Mouse (Mus musculus) neural tube, embryonic 11.5 days (tissue): ENCODE measurements at regions not wholly inside any gene's neighbourhood (a gene's known extent, or its start where the extent isn't known, plus 50 kb on each side); places are given as distances from the start of the nearest gene placed in this dataset.

ENCODE experiments used
- ATAC-seq: fragments of 200-750 bp; cut with Nextera tagmentation; 2 replicates; pipeline ENCODE4 v1.8.0; 2017; ENCODE audit warnings: moderate number of reproducible peaks, mild to moderate bottlenecking, moderate TSS enrichment, moderate library complexity; ENCODE audit not compliant: insufficient read depth, low FRiP score, low TSS enrichment
- DNase-seq: peaks from one replicate; pipeline ENCODE4 v3.0.0-alpha.2; 2015; ENCODE audit warnings: low spot score
- H3K27ac ChIP-seq: fragments of 300-500 bp; sonication (generic); 2 replicates; pipeline ENCODE4 v1.5.1; 2014; ENCODE audit warnings: low read depth, mild to moderate bottlenecking, low read length
- H3K27me3 ChIP-seq: fragments of 300-500 bp; sonication (generic); 2 replicates; pipeline ENCODE4 v1.6.1; 2014; ENCODE audit warnings: mild to moderate bottlenecking, low read length, mixed read lengths; ENCODE audit not compliant: control insufficient read depth, insufficient read depth
- H3K36me3 ChIP-seq: fragments of 300-500 bp; sonication (generic); 2 replicates; pipeline ENCODE4 v1.6.1; 2014; ENCODE audit warnings: mild to moderate bottlenecking, low read length, moderate library complexity, mixed read lengths; ENCODE audit not compliant: control insufficient read depth, insufficient read depth
- H3K4me1 ChIP-seq: fragments of 300-500 bp; sonication (generic); 2 replicates; pipeline ENCODE4 v1.6.1; 2014; ENCODE audit warnings: low read length, mixed read lengths; ENCODE audit not compliant: control insufficient read depth, insufficient read depth
- H3K4me2 ChIP-seq: fragments of 300-500 bp; sonication (generic); 2 replicates; pipeline ENCODE4 v1.6.1; 2014; ENCODE audit warnings: low read depth, mild to moderate bottlenecking, moderate library complexity
- H3K4me3 ChIP-seq: fragments of 300-500 bp; sonication (generic); 2 replicates; pipeline ENCODE4 v1.5.1; 2014; ENCODE audit warnings: low read depth, low read length
- H3K9ac ChIP-seq: fragments of 300-500 bp; sonication (generic); 2 replicates; pipeline ENCODE4 v1.6.1; 2014; ENCODE audit warnings: mild to moderate bottlenecking, low read length
- H3K9me3 ChIP-seq: fragments of 300-500 bp; sonication (generic); 2 replicates; pipeline ENCODE4 v1.6.1; 2016; ENCODE audit warnings: low read length; ENCODE audit not compliant: control insufficient read depth
- WGBS: fragments of 180-500 bp; shearing (Covaris S2); extraction: QIAGEN DNeasy Blood & Tissue Kit; methylation state at CpG from one replicate; pipeline ENCODE4 v1.1.7; 2014; 5-methylcytosine and 5-hydroxymethylcytosine counted together

DNA sequence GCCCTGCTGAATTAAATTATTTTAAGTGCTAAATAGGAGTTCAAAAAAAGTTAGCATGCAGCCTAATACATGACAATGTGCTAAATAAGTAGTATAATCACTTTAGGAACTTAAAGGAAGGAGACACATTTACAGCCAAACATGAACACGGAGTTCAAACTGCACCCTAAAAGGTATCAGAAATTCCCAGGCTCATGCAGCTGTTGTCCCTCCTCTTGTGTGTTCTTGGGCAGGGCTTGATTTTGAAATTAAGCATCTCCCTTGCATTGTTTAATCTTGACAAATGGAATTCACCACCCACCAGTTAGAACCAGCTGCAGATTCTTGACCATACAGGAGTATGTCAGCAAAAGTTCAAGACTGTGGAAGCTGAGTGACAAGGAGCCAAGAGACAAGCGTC, 137.3 kb upstream of the Kirrel3 start:
- Histone ChIP-seq H3K9me3 (no peaks in the 10 kb centered on the region), H3K4me3 (no peak overlapping the region), H3K9ac (no peak overlapping the region), H3K27ac (no peak overlapping the region), H3K4me2 (no peak overlapping the region), H3K27me3 (no peaks in the 10 kb centered on the region), H3K4me1 (no peaks in the 10 kb centered on the region), H3K36me3 (no peaks in the 10 kb centered on the region)
- ATAC-seq (no peak), DNase-seq (no peak)
- 68% methylated on average over 2 of the region's 2 CpGs for WGBS

DNA sequence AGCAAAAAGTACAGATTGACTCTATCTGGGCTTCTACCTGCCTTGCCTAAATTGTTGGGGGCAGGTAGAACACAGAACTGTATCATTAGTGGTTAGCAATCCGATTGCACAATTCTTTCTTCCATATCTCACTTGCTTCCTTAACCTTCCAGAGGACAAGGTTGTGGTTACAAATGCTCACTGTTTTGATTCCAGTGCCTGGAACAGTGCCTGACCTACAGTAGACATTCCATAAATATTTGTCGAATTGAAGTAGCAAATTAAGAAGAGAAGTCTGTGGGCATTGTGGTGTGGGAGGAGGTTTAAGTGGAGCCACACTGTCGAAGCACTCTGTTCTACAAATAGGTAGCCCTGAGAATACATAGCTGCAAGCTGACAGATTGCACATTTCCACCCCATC, 135.7 kb upstream of the Kirrel3 start:
- ATAC-seq = no peak
- H3K4me2 ChIP-seq = no peak overlapping the region
- H3K9ac ChIP-seq = no peak overlapping the region
- H3K27ac ChIP-seq = no peak overlapping the region
- no peak overlapping the region for H3K4me3 ChIP-seq
- no peaks in the 10 kb centered on the region for H3K9me3 ChIP-seq
- no peaks in the 10 kb centered on the region for H3K27me3 ChIP-seq
- H3K4me1 ChIP-seq = no peaks in the 10 kb centered on the region
- DNase-seq = no peak
- 89% methylated on average over 3 of the region's 3 CpGs for WGBS
- no peaks in the 10 kb centered on the region for H3K36me3 ChIP-seq

DNA sequence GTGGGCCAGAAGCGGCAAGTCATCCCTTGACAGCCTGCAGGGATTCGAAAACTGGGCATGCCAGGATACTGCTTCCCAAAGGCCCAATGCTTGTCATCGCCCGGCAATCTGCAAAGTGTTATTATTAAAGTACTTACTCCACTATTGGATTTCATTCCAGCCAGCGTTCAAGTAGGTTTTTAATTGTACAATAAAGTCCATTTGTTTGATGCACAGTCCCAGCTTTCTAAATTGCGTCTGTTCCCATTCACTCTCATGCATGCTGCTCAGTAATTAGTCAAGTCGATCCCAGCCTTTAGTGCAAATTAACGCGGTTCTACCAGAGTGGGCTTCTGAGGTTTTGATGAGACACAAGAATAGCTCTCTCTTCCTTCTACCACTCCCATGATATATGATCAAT, 131.9 kb upstream of the Kirrel3 start:
- no peaks in the 10 kb centered on the region for H3K9me3 ChIP-seq
- ATAC-seq (no peak), DNase-seq (no peak)
- H3K27me3 ChIP-seq = no peaks in the 10 kb centered on the region
- no peak overlapping the region for H3K9ac ChIP-seq
- no peak overlapping the region for H3K27ac ChIP-seq
- no peak overlapping the region for H3K4me2 ChIP-seq
- 87% methylated on average over 9 of the region's 9 CpGs for WGBS
- no peaks in the 10 kb centered on the region for H3K4me1 ChIP-seq
- no peaks in the 10 kb centered on the region for H3K36me3 ChIP-seq
- no peak overlapping the region for H3K4me3 ChIP-seq

DNA sequence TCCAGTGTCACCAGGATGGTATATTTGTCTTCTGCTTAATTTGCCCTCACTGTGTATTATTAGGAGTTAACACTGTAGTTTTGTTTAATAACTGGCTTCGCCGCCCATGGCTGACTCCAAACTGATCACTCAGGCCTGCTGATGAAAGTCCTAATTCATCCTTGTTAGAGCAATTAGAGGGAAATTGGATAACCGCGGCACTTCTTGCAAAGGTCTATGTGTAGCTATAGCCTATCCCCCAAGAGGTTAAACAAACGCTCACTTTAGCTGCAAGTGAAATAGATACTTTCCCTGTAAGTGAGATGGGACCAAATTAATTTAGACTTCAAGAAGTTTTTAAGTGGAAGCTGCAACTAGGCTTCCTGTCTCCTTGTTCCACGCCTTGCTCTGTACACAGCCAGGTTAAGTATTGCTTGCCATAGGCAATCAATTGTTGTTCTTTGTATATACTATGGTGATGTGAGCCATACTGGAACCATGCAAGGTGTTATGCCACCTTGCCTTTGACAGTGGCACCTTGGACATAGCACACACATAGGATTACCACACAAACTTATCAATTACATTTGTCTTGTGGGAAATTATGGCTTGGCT, 130.9 kb upstream of the Kirrel3 start:
- H3K36me3 ChIP-seq = no peaks in the 10 kb centered on the region
- DNase-seq = no peak
- 83% methylated on average over 6 of the region's 6 CpGs for WGBS
- H3K9ac ChIP-seq = no peak overlapping the region
- no peaks in the 10 kb centered on the region for H3K9me3 ChIP-seq
- no peaks in the 10 kb centered on the region for H3K27me3 ChIP-seq
- no peak overlapping the region for H3K4me2 ChIP-seq
- no peak overlapping the region for H3K4me3 ChIP-seq
- H3K4me1 ChIP-seq = no peaks in the 10 kb centered on the region
- ATAC-seq = no peak
- H3K27ac ChIP-seq = no peak overlapping the region

DNA sequence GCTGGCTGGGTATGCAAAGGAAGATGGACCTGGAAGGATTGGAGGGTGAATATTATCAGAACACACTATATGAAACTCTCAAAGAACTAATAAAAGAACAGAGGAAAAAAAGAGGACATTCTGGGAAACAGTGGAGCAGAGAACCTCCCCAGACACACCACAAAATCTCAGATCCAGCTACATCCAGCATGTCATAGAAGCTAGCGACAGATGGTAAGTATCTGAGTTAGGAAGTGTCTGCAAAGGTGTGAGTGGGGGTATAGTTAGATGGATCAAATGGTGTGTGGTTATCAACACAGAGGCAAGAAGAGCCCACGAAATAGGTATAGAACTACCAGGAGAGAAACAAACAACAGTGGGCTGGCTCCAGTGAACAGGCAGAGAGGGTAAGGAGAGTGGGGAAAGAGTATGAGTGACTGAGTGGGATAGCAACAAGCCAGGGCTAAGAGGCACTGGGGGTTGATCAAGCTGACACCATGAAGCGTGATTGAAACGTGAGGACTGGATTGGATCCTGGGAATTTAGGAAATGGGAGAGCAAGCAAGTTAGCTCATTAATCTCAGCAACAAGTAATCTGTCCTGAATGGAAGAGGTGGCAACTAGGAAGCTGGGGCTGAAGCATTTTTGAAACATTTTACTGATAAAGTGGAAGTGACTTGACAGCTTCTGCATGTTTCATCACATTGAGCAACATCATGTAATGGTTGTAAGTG, 114.9 kb upstream of the Kirrel3 start:
- WGBS = 73% methylated on average over 4 of the region's 4 CpGs

DNA sequence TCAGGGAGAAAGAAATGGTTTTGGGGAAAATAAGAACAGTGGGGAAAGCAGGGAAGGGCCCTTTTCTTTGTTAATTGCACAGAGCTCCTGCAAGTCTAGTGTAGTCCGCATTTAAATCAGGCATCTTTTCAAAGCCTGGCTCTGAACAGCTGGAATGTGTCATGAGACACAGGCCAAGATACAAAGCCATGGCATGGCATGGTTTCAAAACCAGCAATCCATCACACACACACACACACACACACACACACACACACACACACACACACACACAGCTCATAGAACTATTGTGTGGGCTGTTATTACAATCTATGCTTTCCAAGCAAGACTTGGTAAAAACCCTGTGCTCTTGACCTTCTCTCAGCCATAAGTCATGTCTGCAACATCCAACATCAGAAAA, 110.5 kb upstream of the Kirrel3 start:
- Histone ChIP-seq H3K9me3 (no peaks in the 10 kb centered on the region), H3K36me3 (no peaks in the 10 kb centered on the region), H3K4me3 (no peak overlapping the region), H3K4me2 (no peak overlapping the region), H3K9ac (no peak overlapping the region), H3K27me3 (no peaks in the 10 kb centered on the region), H3K4me1 (no peaks in the 10 kb centered on the region), H3K27ac (no peak overlapping the region)
- WGBS = 65% methylated on average over 1 of the region's 1 CpGs
- no peak for ATAC-seq
- no peak for DNase-seq

More for the DNA sequence above, 114.9 kb upstream of the Kirrel3 start:
- Histone ChIP-seq H3K27ac (no peak overlapping the region), H3K9me3 (no peaks in the 10 kb centered on the region), H3K9ac (no peak overlapping the region), H3K36me3 (no peaks in the 10 kb centered on the region), H3K4me2 (no peak overlapping the region), H3K4me3 (no peak overlapping the region), H3K4me1 (no peaks in the 10 kb centered on the region), H3K27me3 (no peaks in the 10 kb centered on the region)
- DNase-seq = no peak
- ATAC-seq = no peak

DNA sequence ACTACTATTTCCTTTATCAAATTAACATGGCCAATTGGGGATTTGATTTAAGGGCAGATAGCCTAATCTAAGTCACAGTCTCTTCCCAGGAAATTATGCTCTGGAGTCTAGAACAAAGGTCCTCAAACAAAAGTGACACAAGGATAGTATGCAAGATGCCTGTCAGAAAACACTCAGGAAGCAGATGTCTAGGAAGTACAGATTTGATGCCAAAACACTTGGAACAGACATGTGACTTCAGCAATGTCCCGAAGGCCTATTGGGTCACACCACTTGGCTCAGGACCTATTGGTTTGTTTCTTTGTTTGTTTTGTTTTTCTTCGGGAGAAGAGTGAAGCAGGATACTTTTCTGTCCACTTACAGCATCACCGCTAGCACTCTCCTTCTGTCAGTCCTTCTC, 105.7 kb upstream of the Kirrel3 start:
- Histone ChIP-seq H3K36me3 (no peaks in the 10 kb centered on the region), H3K4me1 (no peaks in the 10 kb centered on the region), H3K4me3 (no peak overlapping the region), H3K9ac (no peak overlapping the region), H3K4me2 (no peak overlapping the region), H3K27ac (no peak overlapping the region), H3K27me3 (no peaks in the 10 kb centered on the region), H3K9me3 (no peaks in the 10 kb centered on the region)
- no peak for DNase-seq
- WGBS = 89% methylated on average over 3 of the region's 3 CpGs
- no peak for ATAC-seq

DNA sequence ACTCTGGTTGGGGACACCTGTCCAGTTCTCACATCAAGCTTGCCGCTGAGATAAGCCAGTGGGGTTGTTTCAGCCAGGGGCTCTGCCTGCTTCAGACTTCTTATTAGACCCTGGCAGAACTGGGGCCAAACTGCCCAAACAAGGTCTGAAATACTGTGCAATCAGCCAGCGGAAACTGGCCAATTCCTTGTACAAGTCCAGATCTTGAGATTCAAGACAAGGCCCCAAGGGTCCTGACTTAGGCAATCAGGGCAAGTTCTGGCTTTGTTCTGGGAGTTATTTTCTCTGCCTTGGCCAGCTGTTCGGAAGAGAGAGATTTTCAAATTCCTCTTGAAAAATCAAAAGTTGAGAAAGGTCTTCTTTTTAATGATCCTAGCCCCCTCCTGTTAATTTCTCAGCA, 104.1 kb upstream of the Kirrel3 start:
- WGBS = 90% methylated on average over 3 of the region's 3 CpGs
- no peaks in the 10 kb centered on the region for H3K27me3 ChIP-seq

DNA sequence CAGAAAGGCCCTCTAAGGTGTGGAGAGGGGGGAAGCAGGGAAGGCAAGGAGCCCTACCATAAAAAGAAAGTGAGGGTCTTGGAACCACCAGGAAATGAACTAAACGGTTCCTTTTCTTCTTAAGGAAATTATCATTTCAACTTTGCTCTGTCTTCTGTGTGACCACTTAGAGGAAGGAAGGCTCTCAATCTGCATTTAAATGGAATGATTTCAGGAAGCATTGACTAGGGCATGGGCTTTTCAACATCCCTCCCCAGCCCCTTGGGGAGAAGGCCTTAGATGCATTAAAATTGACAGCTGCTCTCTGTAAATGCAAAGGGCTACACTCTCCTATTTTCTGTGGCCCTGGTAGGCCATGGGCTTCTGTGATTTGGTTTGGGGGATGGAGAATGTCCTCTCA, 103.5 kb upstream of the Kirrel3 start:
- DNase-seq (no peak), ATAC-seq (no peak)
- Histone ChIP-seq H3K4me3 (no peak overlapping the region), H3K9me3 (no peaks in the 10 kb centered on the region), H3K9ac (no peak overlapping the region), H3K27me3 (no peaks in the 10 kb centered on the region), H3K27ac (no peak overlapping the region), H3K4me1 (no peaks in the 10 kb centered on the region), H3K36me3 (no peaks in the 10 kb centered on the region), H3K4me2 (no peak overlapping the region)
- 33% methylated on average over 1 of the region's 1 CpGs for WGBS

More for the DNA sequence above, 104.1 kb upstream of the Kirrel3 start:
- Histone ChIP-seq H3K9me3 (no peaks in the 10 kb centered on the region), H3K4me1 (no peaks in the 10 kb centered on the region), H3K27ac (no peak overlapping the region), H3K4me3 (no peak overlapping the region), H3K9ac (no peak overlapping the region), H3K4me2 (no peak overlapping the region), H3K36me3 (no peaks in the 10 kb centered on the region)
- ATAC-seq (no peak), DNase-seq (no peak)
